Mouse (Mus musculus) spleen, embryonic (tissue): ENCODE results near the gene Cox19.
"Not testable (repeated sequence)": the region's sequence is repeated elsewhere in the genome, so short reads cannot be mapped to it uniquely, and the experiment has no call there.

ENCODE experiments used
- CTCF ChIA-PET: fragments of 350-600 bp; sonication (Branson Sonifier 250); formaldehyde crosslinking; loops from one replicate; lab custom pipeline; 2022; lab: Charles Lee

The Cox19 gene

DNA sequence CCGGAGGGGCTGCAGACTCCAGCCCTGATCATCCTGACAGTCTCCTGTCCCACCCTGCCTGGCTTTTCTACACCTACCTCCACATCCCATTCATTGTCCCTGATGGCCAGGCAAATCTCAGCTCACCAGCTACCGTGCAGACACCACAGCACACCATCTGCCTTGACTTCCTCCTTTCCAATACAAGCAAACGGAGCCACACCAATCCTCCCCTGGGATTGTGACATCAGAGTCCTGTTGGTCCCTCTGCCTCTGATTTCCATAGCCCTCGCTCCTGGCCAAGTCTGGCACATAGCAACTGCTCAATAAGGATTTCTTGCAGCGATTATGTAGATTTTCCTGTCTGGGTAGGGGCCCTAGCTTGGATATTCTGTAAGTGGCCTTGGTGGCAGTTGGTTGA is at the start of gene Cox19:
Gene Cox19, minus strand, starts transcription at position 285 of the 400 bp plus-strand sequence.
- CTCF ChIA-PET, result interaction anchor here (0.6 kb wide), 1 partner anchor 44 kb away, joined by 3 read pairs; no protein-coding TSS in a partner anchor

DNA sequence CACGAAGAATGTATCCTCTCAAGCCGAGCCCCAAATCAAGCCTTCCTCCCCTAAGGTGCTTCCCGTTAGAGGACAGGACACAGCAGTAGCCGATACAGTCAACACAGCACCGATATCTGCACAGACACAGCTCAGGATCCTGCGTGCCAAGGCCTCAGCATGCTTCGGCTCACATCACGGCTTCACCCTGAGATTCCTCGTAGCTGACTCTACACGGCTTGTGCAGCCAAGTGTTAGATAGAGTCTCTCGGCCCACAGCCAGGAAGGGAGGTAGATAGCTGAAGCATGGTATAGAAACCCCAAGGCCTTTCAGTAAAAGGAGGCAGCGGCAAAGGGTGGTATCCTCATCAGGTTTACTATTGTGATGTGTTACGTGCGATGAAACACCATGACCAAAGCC is 48.8 kb upstream of the Cox19 start:
- CTCF ChIA-PET, result interaction anchor here (0.7 kb wide), 1 partner anchor 1489 kb away, joined by 3 read pairs; no protein-coding TSS in a partner anchor

- CTCF ChIA-PET, result interaction anchor here (0.6 to 2.6 kb wide), 4 partner anchors 16 to 106 kb away, joined by 3 to 16 read pairs (median 6); no protein-coding TSS in a partner anchor
These were observed 47.6 kb upstream of the Cox19 start for GRCm38 (mm10) chr5:139398786-139399185.

- CTCF ChIA-PET, result interaction anchor here (0.5 to 2.6 kb wide), 6 partner anchors 15 to 209 kb away, joined by 3 to 16 read pairs (median 6); no protein-coding TSS in a partner anchor
These were observed 46.9 kb upstream of the Cox19 start for GRCm38 (mm10) chr5:139397959-139398753.

GRCm38 (mm10) chr5:139397359-139397916 is 46.2 kb upstream of the Cox19 start:
- CTCF ChIA-PET, result interaction anchor here (0.5 to 2.6 kb wide), 5 partner anchors 14 to 208 kb away, joined by 3 to 16 read pairs (median 7); no protein-coding TSS in a partner anchor

DNA sequence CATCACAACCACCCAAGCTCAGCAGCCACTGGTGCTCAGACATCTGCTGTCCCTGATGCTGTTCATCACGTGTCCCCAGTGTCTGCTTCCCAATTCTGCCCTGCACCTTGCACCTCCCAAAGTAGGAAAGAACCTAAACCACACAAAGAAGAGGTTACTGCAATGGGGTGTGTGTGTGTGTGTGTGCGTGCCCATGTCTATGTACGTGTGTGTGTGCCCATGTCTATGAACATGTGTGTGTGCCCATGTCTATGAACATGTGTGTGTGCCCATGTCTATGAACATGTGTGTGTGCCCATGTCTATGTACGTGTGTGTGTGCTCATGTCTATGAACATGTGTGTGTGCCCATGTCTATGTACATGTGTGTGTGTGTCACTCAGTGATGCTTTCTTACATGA is 44.3 kb upstream of the Cox19 start:
- CTCF ChIA-PET, result interaction anchor here (0.7 kb wide), 2 partner anchors 13 to 15 kb away, joined by 3 to 4 read pairs; no protein-coding TSS in a partner anchor

- CTCF ChIA-PET, result interaction anchor here (1.1 kb wide), 1 partner anchor 20 kb away, joined by 4 read pairs; no protein-coding TSS in a partner anchor
These were observed 43.2 kb upstream of the Cox19 start for GRCm38 (mm10) chr5:139394399-139394798.

DNA sequence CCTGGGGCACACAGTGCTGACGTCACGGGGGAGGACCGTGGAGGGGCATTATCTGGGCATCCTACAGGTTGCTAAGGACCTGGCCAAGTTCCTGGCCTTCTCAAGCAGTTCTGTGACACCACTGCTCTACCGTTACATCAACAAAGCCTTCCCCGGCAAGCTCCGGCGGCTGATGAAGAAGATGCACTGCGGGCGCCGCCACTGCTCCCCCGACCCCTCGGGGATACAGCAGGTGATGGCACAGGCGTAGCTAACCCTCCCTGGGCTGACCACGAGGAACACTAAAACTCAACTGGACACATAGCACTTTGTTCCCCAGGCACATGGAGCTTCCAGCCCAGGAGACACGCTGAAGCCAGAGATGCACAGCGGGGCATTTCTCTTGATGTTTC is 42.0 kb upstream of the Cox19 start:
- CTCF ChIA-PET, result interaction anchor here (0.6 kb wide), 1 partner anchor 9 kb away, joined by 4 read pairs; no protein-coding TSS in a partner anchor

DNA sequence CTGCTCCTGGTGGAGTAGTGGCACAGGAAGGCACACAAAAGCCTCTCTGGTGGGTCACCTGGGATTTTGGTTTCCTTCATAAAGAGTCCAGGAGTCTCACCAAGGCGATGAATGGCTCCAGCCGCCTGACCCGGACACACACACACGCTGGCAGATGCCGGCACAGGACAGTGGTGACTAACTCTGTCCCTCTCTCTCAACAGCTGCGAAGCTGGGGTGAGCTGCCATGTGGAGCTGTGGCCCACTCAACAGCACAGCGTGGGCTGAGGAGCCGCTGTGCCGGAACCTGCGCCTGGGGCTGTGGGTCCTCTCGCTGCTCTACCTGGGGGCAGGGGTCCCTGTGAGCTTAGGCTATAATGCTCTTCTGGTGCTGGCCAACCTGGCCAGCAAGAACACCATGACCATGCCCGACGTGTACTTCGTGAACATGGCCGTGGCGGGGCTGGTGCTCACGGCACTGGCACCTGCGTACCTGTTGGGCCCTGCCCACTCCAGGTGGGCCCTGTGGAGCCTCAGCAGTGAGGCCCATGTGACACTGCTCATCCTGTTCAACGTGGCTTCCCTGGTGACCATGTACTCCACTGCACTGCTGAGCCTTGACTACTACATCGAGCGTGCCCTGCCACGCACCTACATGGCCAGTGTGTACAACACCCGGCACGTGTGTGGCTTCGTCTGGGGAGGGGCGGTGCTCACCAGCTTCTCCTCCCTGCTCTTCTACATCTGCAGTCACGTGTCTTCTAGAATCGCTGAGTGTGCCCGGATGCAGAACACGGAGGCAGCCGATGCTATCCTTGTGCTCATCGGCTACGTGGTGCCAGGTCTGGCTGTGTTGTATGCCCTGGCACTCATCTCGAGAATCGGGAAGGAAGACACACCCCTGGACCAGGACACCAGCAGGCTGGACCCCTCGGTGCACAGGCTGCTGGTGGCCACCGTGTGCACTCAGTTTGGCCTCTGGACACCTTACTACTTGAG is 41.3 kb upstream of the Cox19 start:
- CTCF ChIA-PET, result no interaction called here

DNA sequence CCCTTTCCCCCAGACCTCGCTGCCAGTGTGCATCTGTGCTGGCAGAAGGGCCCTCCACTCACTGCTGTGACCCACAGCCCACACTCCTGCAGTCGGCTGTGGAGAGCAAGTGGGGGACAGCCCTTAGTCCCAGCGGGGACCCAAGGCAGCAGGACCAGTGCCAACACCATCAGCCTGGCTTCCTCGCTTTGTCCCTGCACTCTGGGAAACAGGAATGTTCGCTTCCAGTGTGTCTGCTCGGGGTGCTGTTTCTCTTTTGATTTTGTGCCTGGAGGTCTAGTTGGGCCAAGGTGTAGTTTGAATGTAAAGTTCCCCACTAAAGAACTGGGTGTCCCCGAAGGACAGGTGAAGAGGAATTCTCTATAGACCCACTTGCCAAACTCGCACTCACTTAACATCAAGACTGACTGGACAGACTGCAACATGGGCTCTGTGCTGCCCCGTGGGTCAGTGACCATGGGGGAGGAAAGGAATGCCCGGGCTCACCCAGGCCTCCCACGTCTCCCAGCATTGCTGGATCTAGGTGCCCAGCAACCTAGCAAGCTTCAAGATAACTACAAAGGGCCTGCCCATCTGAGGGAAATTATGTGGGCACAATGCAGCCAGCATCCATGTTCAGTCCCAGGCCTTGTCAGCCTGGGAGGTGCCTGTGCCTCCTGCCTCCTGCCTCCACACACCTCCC is 40.2 kb upstream of the Cox19 start:
- CTCF ChIA-PET, result no interaction called here

GRCm38 (mm10) chr5:139390324-139391119 is 39.3 kb upstream of the Cox19 start:
- CTCF ChIA-PET, result not testable (repeated sequence)

DNA sequence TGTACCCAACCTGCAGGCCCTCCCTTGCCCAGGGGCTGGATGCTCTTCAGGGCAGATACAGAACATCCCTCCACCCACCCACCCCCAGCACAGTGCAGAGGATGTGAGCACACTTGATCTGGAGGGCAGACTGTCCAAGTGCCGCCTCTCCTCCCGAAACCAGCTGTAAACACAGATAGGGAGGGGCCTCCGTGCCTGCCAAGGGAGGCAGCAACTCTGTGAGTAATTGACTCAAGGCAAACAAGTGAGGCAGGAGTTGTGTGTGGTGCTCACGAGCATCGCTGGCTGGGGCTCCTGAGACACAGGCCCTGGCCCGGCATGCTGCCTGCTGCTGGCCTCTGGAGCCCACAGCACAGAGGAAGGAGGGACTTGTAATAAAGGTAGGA is 38.5 kb upstream of the Cox19 start:
- CTCF ChIA-PET, result no interaction called here

DNA sequence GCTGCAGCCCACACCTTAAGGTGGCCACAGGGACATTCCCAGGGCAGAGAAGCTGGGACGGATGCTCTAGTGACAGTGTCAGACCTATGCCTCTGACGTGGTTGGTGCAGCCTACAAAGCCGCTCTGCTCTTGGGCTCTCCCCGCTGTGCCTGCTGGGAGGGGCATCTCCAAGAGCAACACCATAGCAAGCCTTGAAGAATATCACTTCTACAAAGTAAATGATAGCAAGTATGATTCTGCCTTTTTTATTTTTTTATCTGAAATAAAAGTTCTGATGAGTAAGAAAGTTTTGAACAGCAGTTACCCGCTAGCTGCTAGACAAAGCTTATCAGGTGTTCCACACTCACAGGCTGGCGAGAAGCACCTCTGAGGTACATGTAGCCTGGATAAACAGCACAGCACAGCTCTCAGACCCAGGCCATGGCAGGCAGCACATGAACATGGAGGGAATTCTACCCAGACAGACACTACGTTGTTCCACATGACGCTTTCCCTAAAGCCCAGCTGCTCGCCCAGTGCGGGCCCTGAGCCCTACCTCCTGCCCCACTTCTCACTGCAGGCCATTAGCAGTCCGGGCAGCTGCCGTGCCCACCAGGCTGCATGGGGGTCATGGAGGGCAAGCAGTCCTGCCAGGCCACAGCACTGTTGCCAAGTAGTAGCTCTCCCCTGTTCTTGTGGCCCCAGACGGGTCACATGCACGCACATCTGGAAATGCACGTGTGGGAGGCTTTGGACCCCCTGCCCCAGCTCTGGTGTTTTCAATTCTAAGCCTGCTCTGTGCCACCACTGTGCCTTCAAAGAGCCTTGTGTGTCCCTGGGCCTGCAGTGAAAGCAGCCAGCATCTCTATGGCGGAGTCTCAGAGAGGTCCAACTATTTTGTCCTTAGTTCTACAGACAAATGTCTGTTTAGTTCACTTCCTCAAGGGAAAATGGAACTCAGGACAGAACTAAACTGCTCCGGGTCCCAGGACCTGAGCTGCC is 37.8 kb upstream of the Cox19 start:
- CTCF ChIA-PET, result no interaction called here

- CTCF ChIA-PET, result no interaction called here
These were observed 37.0 kb upstream of the Cox19 start for GRCm38 (mm10) chr5:139388195-139388570.

DNA sequence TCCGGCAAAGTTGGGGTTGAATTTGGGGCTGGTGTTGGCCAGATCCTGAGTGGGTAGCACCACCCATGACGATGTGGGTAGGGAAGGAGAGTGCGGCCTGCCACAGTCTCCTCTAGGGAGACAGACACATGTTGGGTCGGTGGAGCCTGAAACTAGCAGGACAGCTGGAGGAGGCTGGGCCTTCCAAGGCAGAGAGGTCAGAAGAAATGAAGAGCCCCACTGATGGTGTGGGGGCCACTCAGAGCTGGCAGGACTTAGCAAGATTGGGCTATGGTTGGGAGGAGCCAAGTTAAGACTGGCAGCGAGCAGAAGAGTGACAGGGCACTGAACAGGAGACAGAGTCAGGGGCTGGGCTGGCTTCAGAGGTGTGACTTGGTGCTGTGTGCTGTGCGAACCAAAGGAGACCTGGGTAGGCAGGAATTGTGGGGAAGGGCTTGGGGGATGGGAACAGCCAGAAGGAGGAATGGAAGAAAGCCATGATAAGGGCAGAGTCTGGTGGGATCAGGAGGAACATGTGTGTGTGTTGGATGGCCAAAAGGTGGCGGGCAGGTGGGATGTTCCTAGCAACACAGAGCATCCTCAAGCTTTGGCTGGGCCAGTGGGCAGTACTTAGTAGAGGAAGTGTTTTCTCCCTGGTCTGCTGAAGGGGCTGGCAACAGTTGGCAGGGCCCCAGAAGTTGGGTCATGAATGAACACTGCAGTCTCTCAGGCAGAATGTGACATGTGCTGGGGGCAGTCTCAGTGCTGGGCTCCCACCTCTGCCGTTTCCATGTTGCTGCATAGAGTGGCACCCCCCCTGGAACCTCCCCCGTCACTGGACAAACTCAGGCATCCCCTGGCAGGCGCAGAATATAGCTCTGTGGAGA is 36.3 kb upstream of the Cox19 start:
- CTCF ChIA-PET, result interaction anchor here (0.6 to 0.8 kb wide), 2 partner anchors 15 to 23 kb away, joined by 8 to 11 read pairs; no protein-coding TSS in a partner anchor

- CTCF ChIA-PET, result no interaction called here
These were observed 34.8 kb upstream of the Cox19 start for GRCm38 (mm10) chr5:139386047-139386446.

- CTCF ChIA-PET, result interaction anchor here (0.6 kb wide), 1 partner anchor 9 kb away, joined by 4 read pairs; no protein-coding TSS in a partner anchor
These were observed 33.3 kb upstream of the Cox19 start for GRCm38 (mm10) chr5:139384531-139384930.
